Mouse (Mus musculus): Measurements from ENCODE around the gene Klk1b24.
"Not testable (repeated sequence)": the region's sequence is repeated elsewhere in the genome, so short reads cannot be mapped to it uniquely, and the experiment has no call there.

- not testable (repeated sequence) for TF ChIP-seq FOSL1 (IDR thresholded peaks at IDR 0.05; ENCODE audit: insufficient read depth, low read length, poor library complexity, severe bottlenecking); CTCF (IDR thresholded peaks at IDR 0.05; ENCODE audit: control insufficient read depth, insufficient read depth, insufficient read length); USF1 (IDR thresholded peaks at IDR 0.05; ENCODE audit: low read depth)
Measured at GRCm38 (mm10) chr7:44222335-44222734, 34.3 kb downstream of the Klk1b24 start.

Measured in C2C12 (cell line).